ENCODE assay signal across 8 mouse cellular contexts in genomic region chr8:88628001-88628774, GRCm38 (mm10). TPM values are rescaled to one million over a fixed set of nuclear protein-coding genes. Genes with fewer than 3 reads are reported as not detected.
A peak's percentile ranks its signal among the peaks of the same experiment; 100 is the strongest.
DNase-seq lines count a peak whose midpoint lies in the region; ATAC-seq lines count a peak whose summit lies in the region.

No protein-coding gene starts in this region.

- DNase-seq in heart, postnatal 10 days: no peak
- DNase-seq in brain, adult 2 months (ENCODE audit: low read depth, low spot score): peak; percentile 88
- no peak for DNase-seq in forebrain, embryonic 11.5 days (ENCODE audit: low spot score)
- DNase-seq in urinary bladder, postnatal 14 days (ENCODE audit: low spot score): no peak
- no peak for DNase-seq in spleen, postnatal 10 days (ENCODE audit: low spot score in 2 of 2)

- WGBS in heart, embryonic 14.5 days: 66% methylated on average over 14 of the region's 14 CpGs
- 64% methylated on average over 14 of the region's 14 CpGs for WGBS in forebrain, embryonic 11.5 days
- WGBS in limb, embryonic 12.5 days: 60% methylated on average over 14 of the region's 14 CpGs
- WGBS in stomach, embryonic 15.5 days: 60% methylated on average over 14 of the region's 14 CpGs

- H3K4me3 ChIP-seq in heart, embryonic 14.5 days (ENCODE audit: control insufficient read depth in 1 of 2, insufficient read depth in 1 of 2, low read depth in 1 of 2, low read length in 2 of 2): peak overlapping the region in 1 of 2 experiments; percentile 52; a peak in 2 of 4 replicates
- peak overlapping the region; percentile 47 for H3K4me3 ChIP-seq in forebrain, embryonic 11.5 days (ENCODE audit: low read depth, low read length)
- H3K4me3 ChIP-seq in limb, embryonic 12.5 days (replicated peaks): peak overlapping the region; percentile 53
- H3K4me3 ChIP-seq in stomach, embryonic 15.5 days (replicated peaks): peak overlapping the region; percentile 45

- no peaks in the 10 kb centered on the region for H3K9me3 ChIP-seq in heart, embryonic 14.5 days (ENCODE audit: control insufficient read depth, low read length)
- H3K9me3 ChIP-seq in forebrain, embryonic 11.5 days (ENCODE audit: control insufficient read depth, low read length): no peaks in the 10 kb centered on the region
- no peaks in the 10 kb centered on the region for H3K9me3 ChIP-seq in limb, embryonic 12.5 days
- no peaks in the 10 kb centered on the region for H3K9me3 ChIP-seq in stomach, embryonic 15.5 days

- no peaks in the 10 kb centered on the region for H3K36me3 ChIP-seq in heart, embryonic 14.5 days (ENCODE audit: control insufficient read depth, insufficient read depth, low read length)
- no peaks in the 10 kb centered on the region for H3K36me3 ChIP-seq in forebrain, embryonic 11.5 days (ENCODE audit: control insufficient read depth, insufficient read depth, low read length)
- no peaks in the 10 kb centered on the region for H3K36me3 ChIP-seq in limb, embryonic 12.5 days
- H3K36me3 ChIP-seq in stomach, embryonic 15.5 days: no peaks in the 10 kb centered on the region

- intact Hi-C loops in heart, postnatal 10 days (cut with DNase I): loop anchor here (5.0 kb wide), 1 partner anchor 431 kb away; the partner anchor contains the start of gene Tent4b

- peak overlapping the region; percentile 94 for H3K4me2 ChIP-seq in heart, embryonic 14.5 days (ENCODE audit: low read length)
- H3K4me2 ChIP-seq in forebrain, embryonic 11.5 days (ENCODE audit: low read depth, low read length, severe bottlenecking): peak overlapping the region; percentile 92
- peak overlapping the region; percentile 90 for H3K4me2 ChIP-seq in limb, embryonic 12.5 days
- peak overlapping the region; percentile 96 for H3K4me2 ChIP-seq in stomach, embryonic 15.5 days

- peaks cover under 1 to 5% of the 10 kb centered on the region in 2 experiments; a peak in 2 of 4 replicates for H3K4me1 ChIP-seq in heart, embryonic 14.5 days (ENCODE audit: control insufficient read depth in 2 of 2, insufficient read depth in 2 of 2, low read length in 2 of 2)
- peaks cover 2% of the 10 kb centered on the region; the same call in 1 of the 2 replicates for H3K4me1 ChIP-seq in forebrain, embryonic 11.5 days (replicated peaks; ENCODE audit: control insufficient read depth, insufficient read depth, low read length)
- H3K4me1 ChIP-seq in limb, embryonic 12.5 days (replicated peaks): peaks cover 16% of the 10 kb centered on the region
- H3K4me1 ChIP-seq in stomach, embryonic 15.5 days: 0 out of 2 replicates have a peak, but pooled peaks cover 9% of the 10 kb centered on the region

- H3K27ac ChIP-seq in heart, embryonic 14.5 days (replicated peaks in 1 of 2; ENCODE audit: control insufficient read depth in 1 of 2, insufficient read depth in 1 of 2, low read depth in 2 of 2, low read length in 2 of 2): no peak overlapping the region
- H3K27ac ChIP-seq in forebrain, embryonic 11.5 days (ENCODE audit: low read depth, low read length): no peak overlapping the region
- no peak overlapping the region for H3K27ac ChIP-seq in limb, embryonic 12.5 days
- H3K27ac ChIP-seq in stomach, embryonic 15.5 days: no peak overlapping the region

- no peak for ATAC-seq in heart, embryonic 14.5 days (ENCODE audit: insufficient number of reproducible peaks, insufficient read depth, low FRiP score, low read depth)
- ATAC-seq in forebrain, embryonic 11.5 days (replicated peaks; ENCODE audit: low FRiP score): no peak; the same call in 1 of the 2 replicates
- no peak for ATAC-seq in limb, embryonic 12.5 days (ENCODE audit: insufficient number of reproducible peaks, insufficient read depth, low FRiP score, low TSS enrichment, low read depth)
- ATAC-seq in stomach, embryonic 15.5 days (ENCODE audit: insufficient read depth, low FRiP score, low read depth): no peak

- peaks cover 49% of the 10 kb centered on the region for H3K27me3 ChIP-seq in heart, embryonic 14.5 days (ENCODE audit: control insufficient read depth, insufficient read depth, low read length)
- peaks cover 15% of the 10 kb centered on the region for H3K27me3 ChIP-seq in forebrain, embryonic 11.5 days (ENCODE audit: control insufficient read depth, insufficient read depth, low read length)
- peaks cover 45% of the 10 kb centered on the region for H3K27me3 ChIP-seq in limb, embryonic 12.5 days
- H3K27me3 ChIP-seq in stomach, embryonic 15.5 days (replicated peaks): peaks cover 19% of the 10 kb centered on the region

- peak overlapping the region; percentile 76 for H3K9ac ChIP-seq in heart, embryonic 14.5 days (ENCODE audit: low read length)
- H3K9ac ChIP-seq in forebrain, embryonic 11.5 days (ENCODE audit: low read length): peak overlapping the region; percentile 70
- peak overlapping the region; percentile 63 for H3K9ac ChIP-seq in limb, embryonic 12.5 days (replicated peaks)
- no peak overlapping the region for H3K9ac ChIP-seq in stomach, embryonic 15.5 days

RNA-seq across cellular contexts. Expression of gene Snx20, which starts 7.7 kb away (rescaled TPM):
- 1.7 and 2.0 TPM in 2 replicates for polyA plus RNA-seq in heart, embryonic 14.5 days (2014; fragmentation: Nextera tagmentation; extraction: Ambion mirVana)
- total RNA-seq in heart, postnatal 10 days (2021): 1 to 10 TPM; 1.5 to 2.0 TPM
- polyA plus RNA-seq in forebrain, embryonic 11.5 days (2014; fragmentation: Nextera tagmentation; extraction: Ambion mirVana): 0.83 and 0.95 TPM in 2 replicates
- 0.97 and 1.7 TPM in 2 replicates for polyA plus RNA-seq in limb, embryonic 12.5 days (2016; fragmentation: Nextera tagmentation; extraction: Ambion mirVana)
- 2.8 TPM in 2 replicates for polyA plus RNA-seq in stomach, embryonic 15.5 days (2015; fragmentation: Nextera tagmentation; extraction: Ambion mirVana)

RNA-seq across cellular contexts. Expression of gene Nod2, which starts 18.9 kb away (rescaled TPM):
- not detected in 2 replicates for polyA plus RNA-seq in heart, embryonic 14.5 days (2014; fragmentation: Nextera tagmentation; extraction: Ambion mirVana)
- total RNA-seq in heart, postnatal 10 days (2021): 1 to 10 TPM; 1.0 to 1.4 TPM
- polyA plus RNA-seq in forebrain, embryonic 11.5 days (2014; fragmentation: Nextera tagmentation; extraction: Ambion mirVana): 0.07 and 0.13 TPM in 2 replicates
- 0.18 and 0.33 TPM in 2 replicates for polyA plus RNA-seq in limb, embryonic 12.5 days (2016; fragmentation: Nextera tagmentation; extraction: Ambion mirVana)
- polyA plus RNA-seq in stomach, embryonic 15.5 days (2015; fragmentation: Nextera tagmentation; extraction: Ambion mirVana): 0.19 and 0.21 TPM in 2 replicates
